Mouse (Mus musculus) forebrain, embryonic 11.5 days (tissue): Measurements from ENCODE around the gene Tstd1. TPM values are rescaled to one million over a fixed set of nuclear protein-coding genes. Genes with fewer than 3 reads are reported as not detected.

Source experiments
- ATAC-seq: fragments of 200-750 bp; cut with Nextera tagmentation; replicated peaks from 2 replicates; pipeline ENCODE4 v1.8.0; 2017; ENCODE audit warnings: moderate TSS enrichment; ENCODE audit not compliant: low FRiP score
- DNase-seq: peaks from one replicate; pipeline ENCODE4 v3.0.0-alpha.2; 2017; ENCODE audit warnings: low spot score
- H3K27ac ChIP-seq: fragments of 300-500 bp; sonication (generic); 2 replicates; pipeline ENCODE4 v1.5.1; 2014; ENCODE audit warnings: low read depth, low read length
- H3K27me3 ChIP-seq: fragments of 300-500 bp; sonication (generic); 2 replicates; pipeline ENCODE4 v1.6.1; 2014; ENCODE audit warnings: mild to moderate bottlenecking, low read length, mixed read lengths; ENCODE audit not compliant: control insufficient read depth, insufficient read depth
- H3K36me3 ChIP-seq: fragments of 300-500 bp; sonication (generic); 2 replicates; pipeline ENCODE4 v1.6.1; 2014; ENCODE audit warnings: mild to moderate bottlenecking, low read length, moderate library complexity, mixed read lengths; ENCODE audit not compliant: control insufficient read depth, insufficient read depth
- H3K4me1 ChIP-seq: fragments of 300-500 bp; sonication (generic); replicated peaks from 2 replicates; pipeline ENCODE4 v1.6.1; 2014; ENCODE audit warnings: low read length, mixed read lengths; ENCODE audit not compliant: control insufficient read depth, insufficient read depth
- H3K4me2 ChIP-seq: fragments of 300-500 bp; sonication (generic); 2 replicates; pipeline ENCODE4 v1.6.1; 2014; ENCODE audit warnings: low read depth, mild to moderate bottlenecking, low read length, moderate library complexity, mixed read lengths; ENCODE audit not compliant: severe bottlenecking
- H3K4me3 ChIP-seq: fragments of 300-500 bp; sonication (generic); 2 replicates; pipeline ENCODE4 v1.5.1; 2014; ENCODE audit warnings: low read depth, low read length
- H3K9ac ChIP-seq: fragments of 300-500 bp; sonication (generic); 2 replicates; pipeline ENCODE4 v1.6.1; 2014; ENCODE audit warnings: low read length
- H3K9me3 ChIP-seq: fragments of 300-500 bp; sonication (generic); 2 replicates; pipeline ENCODE4 v1.6.1; 2016; ENCODE audit warnings: low read length, mixed read lengths; ENCODE audit not compliant: control insufficient read depth
- WGBS: fragments of 180-500 bp; shearing (Covaris S2); extraction: QIAGEN DNeasy Blood & Tissue Kit; methylation state at CpG from one replicate; pipeline ENCODE4 v1.1.7; 2014; 5-methylcytosine and 5-hydroxymethylcytosine counted together
- polyA plus RNA-seq: library from polyadenylated mRNA; unstranded; fragments of >200 nt; fragmentation: Nextera tagmentation; extraction: Ambion mirVana; gene quantifications from 2 replicates; pipeline ENCODE4 v1.2.1, GENCODE M21; 2014

Gene Tstd1
- polyA plus RNA-seq, 1 experiment from 2014 or later, result 4.1 TPM

GRCm38 (mm10) chr1:171384361-171384760, 34.3 kb upstream of the Tstd1 start:
- Histone ChIP-seq H3K4me2 (no peak overlapping the region), H3K36me3 (no peaks in the 10 kb centered on the region), H3K9me3 (no peaks in the 10 kb centered on the region), H3K27ac (no peak overlapping the region), H3K4me1 (no peaks in the 10 kb centered on the region; the same call in 1 of the 2 replicates), H3K4me3 (no peak overlapping the region), H3K9ac (no peak overlapping the region), H3K27me3 (peaks cover 3% of the 10 kb centered on the region; the same call in 1 of the 2 replicates)
- ATAC-seq (no peak), DNase-seq (no peak)
- 66% methylated on average over 9 of the region's 9 CpGs for WGBS

GRCm38 (mm10) chr1:171385171-171385570, 33.5 kb upstream of the Tstd1 start:
- no peak overlapping the region for H3K9ac ChIP-seq
- no peak overlapping the region for H3K4me2 ChIP-seq
- DNase-seq, result no peak
- no peak overlapping the region for H3K4me3 ChIP-seq
- WGBS, result 60% methylated on average over 9 of the region's 9 CpGs
- no peaks in the 10 kb centered on the region; the same call in 1 of the 2 replicates for H3K4me1 ChIP-seq
- H3K36me3 ChIP-seq, result no peaks in the 10 kb centered on the region
- no peak overlapping the region for H3K27ac ChIP-seq
- H3K9me3 ChIP-seq, result no peaks in the 10 kb centered on the region
- no peak for ATAC-seq
- H3K27me3 ChIP-seq, result peaks cover 3% of the 10 kb centered on the region; the same call in 1 of the 2 replicates

GRCm38 (mm10) chr1:171387099-171387498, 31.6 kb upstream of the Tstd1 start:
- Histone ChIP-seq H3K9ac (no peak overlapping the region), H3K4me3 (no peak overlapping the region), H3K9me3 (no peaks in the 10 kb centered on the region), H3K36me3 (no peaks in the 10 kb centered on the region), H3K4me1 (no peaks in the 10 kb centered on the region), H3K27me3 (no peaks in the 10 kb centered on the region), H3K27ac (no peak overlapping the region), H3K4me2 (no peak overlapping the region)
- no peak for DNase-seq
- ATAC-seq, result no peak
- 20% methylated on average over 6 of the region's 6 CpGs for WGBS

GRCm38 (mm10) chr1:171388376-171389102, 30.1 kb upstream of the Tstd1 start, which contains the start of gene Arhgap30:
Gene Arhgap30 (plus strand): TSS chr1:171388954.
- Histone ChIP-seq H3K4me1 (no peaks in the 10 kb centered on the region), H3K9ac (no peak within 1 kb of the TSS), H3K4me2 (no peak within 1 kb of the TSS), H3K27me3 (no peaks in the 10 kb centered on the region), H3K9me3 (no peaks in the 10 kb centered on the region), H3K4me3 (no peak within 1 kb of the TSS), H3K36me3 (no peaks in the 10 kb centered on the region), H3K27ac (no peak within 1 kb of the TSS)
- DNase-seq (no peak), ATAC-seq (no peak)
- 79% methylated on average over 15 of the region's 15 CpGs for WGBS

- DNase-seq, result no peak
- H3K4me2 ChIP-seq, result no peak overlapping the region
- H3K9ac ChIP-seq, result no peak overlapping the region
- H3K4me1 ChIP-seq, result no peaks in the 10 kb centered on the region
- no peak overlapping the region for H3K4me3 ChIP-seq
- no peaks in the 10 kb centered on the region for H3K27me3 ChIP-seq
- no peaks in the 10 kb centered on the region for H3K9me3 ChIP-seq
- no peak overlapping the region for H3K27ac ChIP-seq
- no peak for ATAC-seq
- H3K36me3 ChIP-seq, result no peaks in the 10 kb centered on the region
- WGBS, result 84% methylated on average over 4 of the region's 4 CpGs
These were observed 28.6 kb upstream of the Tstd1 start for GRCm38 (mm10) chr1:171390101-171390500.

- Histone ChIP-seq H3K9ac (no peak overlapping the region), H3K9me3 (no peaks in the 10 kb centered on the region), H3K27ac (no peak overlapping the region), H3K36me3 (no peaks in the 10 kb centered on the region), H3K27me3 (no peaks in the 10 kb centered on the region), H3K4me3 (no peak overlapping the region), H3K4me1 (no peaks in the 10 kb centered on the region), H3K4me2 (no peak overlapping the region)
- no peak for ATAC-seq
- DNase-seq, result no peak
- WGBS, result 70% methylated on average over 4 of the region's 4 CpGs
These were observed 16.9 kb upstream of the Tstd1 start for GRCm38 (mm10) chr1:171401821-171402220.

GRCm38 (mm10) chr1:171402991-171403390, 15.7 kb upstream of the Tstd1 start:
- 90% methylated on average over 9 of the region's 9 CpGs for WGBS
- Histone ChIP-seq H3K27me3 (no peaks in the 10 kb centered on the region), H3K4me3 (no peak overlapping the region), H3K9me3 (no peaks in the 10 kb centered on the region), H3K9ac (no peak overlapping the region), H3K4me2 (no peak overlapping the region), H3K36me3 (no peaks in the 10 kb centered on the region), H3K27ac (no peak overlapping the region), H3K4me1 (no peaks in the 10 kb centered on the region)
- DNase-seq (no peak), ATAC-seq (no peak)

GRCm38 (mm10) chr1:171407263-171407662, 11.4 kb upstream of the Tstd1 start:
- DNase-seq (no peak), ATAC-seq (no peak)
- WGBS, result 84% methylated on average over 5 of the region's 5 CpGs
- Histone ChIP-seq H3K9me3 (no peaks in the 10 kb centered on the region), H3K4me1 (no peaks in the 10 kb centered on the region), H3K4me2 (no peak overlapping the region), H3K27ac (no peak overlapping the region), H3K36me3 (no peaks in the 10 kb centered on the region), H3K4me3 (no peak overlapping the region), H3K27me3 (no peaks in the 10 kb centered on the region), H3K9ac (no peak overlapping the region)

GRCm38 (mm10) chr1:171410231-171410630, 8.4 kb upstream of the Tstd1 start:
- H3K9me3 ChIP-seq, result no peaks in the 10 kb centered on the region
- ATAC-seq (no peak), DNase-seq (no peak)
- no peak overlapping the region for H3K4me3 ChIP-seq
- H3K27ac ChIP-seq, result no peak overlapping the region
- peaks cover 3% of the 10 kb centered on the region; the same call in 1 of the 2 replicates for H3K4me1 ChIP-seq
- H3K9ac ChIP-seq, result no peak overlapping the region
- H3K4me2 ChIP-seq, result no peak overlapping the region
- peaks cover under 1% of the 10 kb centered on the region; the same call in 1 of the 2 replicates for H3K36me3 ChIP-seq
- no peaks in the 10 kb centered on the region for H3K27me3 ChIP-seq
- WGBS, result 89% methylated on average over 1 of the region's 1 CpGs
